Mouse (Mus musculus) CD4-positive naive resting alpha-beta T cell, adult 76 days (primary cell): Measurements from ENCODE around the gene Tox3. TPM values are rescaled to one million over a fixed set of nuclear protein-coding genes. Genes with fewer than 3 reads are reported as not detected.

ENCODE experiments used
- total RNA-seq: library from RNA; stranded (reverse); gene quantifications from one replicate; pipeline ENCODE4 v1.2.4, GENCODE M21; 2023

Tox3 gene
- 0.26 TPM for total RNA-seq

GRCm38 (mm10) chr8:90348178-90348925, at the start of gene Tox3:
Gene Tox3, minus strand, starts transcription at chr8:90348343.

